Mouse (Mus musculus): ENCODE measurements around the gene Cd1d1. TPM values are rescaled to one million over a fixed set of nuclear protein-coding genes. Genes with fewer than 3 reads are reported as not detected.
"Not testable (repeated sequence)": the region's sequence is repeated elsewhere in the genome, so short reads cannot be mapped to it uniquely, and the experiment has no call there.

Gene Cd1d1
- polyA plus RNA-seq, 1 experiment, result 13.8 TPM

DNA sequence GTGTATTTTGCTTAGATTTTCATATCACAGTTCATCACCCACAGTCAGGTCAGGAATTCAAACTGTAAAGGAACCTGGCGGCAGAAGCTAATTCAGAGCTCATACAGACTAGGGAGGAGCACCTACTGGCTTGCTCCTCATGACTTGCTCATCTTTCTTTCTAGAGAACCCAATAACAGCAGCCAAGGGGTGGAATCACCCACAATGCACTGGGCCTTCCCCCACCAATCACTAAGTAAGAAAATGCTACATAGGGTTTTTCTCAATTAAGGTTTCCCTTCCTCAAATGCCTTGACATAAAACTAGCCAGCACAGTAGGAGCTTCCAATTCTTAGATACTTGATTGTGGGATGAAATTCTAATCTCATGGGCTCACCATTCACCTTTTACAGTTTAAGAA lies 17.8 kb upstream of the Cd1d1 start:
- no peak for DNase-seq
- Histone ChIP-seq H3K27me3 (replicated peaks; ENCODE audit: control insufficient read depth, insufficient read depth, low read length) (no peaks in the 10 kb centered on the region), H3K4me3 (ENCODE audit: insufficient read depth, low read depth, low read length) (no peak overlapping the region), H3K4me1 (ENCODE audit: control insufficient read depth, insufficient read depth, low read length) (no peaks in the 10 kb centered on the region), H3K36me3 (ENCODE audit: control insufficient read depth, insufficient read depth, low read length) (no peaks in the 10 kb centered on the region), H3K27ac (ENCODE audit: insufficient read depth, low read depth, low read length) (no peak overlapping the region)
- 78% methylated on average over 1 of the region's 1 CpGs for WGBS
- no peak for TF ChIP-seq POLR2A (IDR thresholded peaks at IDR 0.05; ENCODE audit: low read depth, low read length)
- TF ChIP-seq CTCF (conservative IDR thresholded peaks at IDR 0.05; ENCODE audit: insufficient read depth, insufficient read length, low read depth, low read length), result no peak

DNA sequence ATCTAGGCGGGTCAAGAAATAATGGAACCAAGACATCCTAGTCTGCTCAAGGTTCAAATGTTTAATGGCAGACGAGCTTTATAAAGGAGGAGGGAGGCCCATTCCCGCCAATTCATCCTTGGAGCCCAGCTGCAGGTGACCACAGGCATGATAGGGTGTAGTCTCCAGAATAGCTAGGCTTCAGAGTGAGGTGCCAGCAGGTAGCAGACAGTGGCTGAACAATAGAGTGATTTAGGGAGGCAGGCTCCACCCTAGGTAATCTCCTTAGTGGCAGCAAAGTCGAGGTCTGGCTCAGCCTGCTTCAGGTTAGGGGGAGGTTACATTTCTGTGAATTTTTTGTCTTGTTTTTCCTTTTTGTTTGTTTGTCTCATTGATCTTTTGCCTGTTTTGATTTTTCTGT lies 16.7 kb upstream of the Cd1d1 start:
- Histone ChIP-seq H3K36me3 (ENCODE audit: control insufficient read depth, insufficient read depth, low read length) (no peaks in the 10 kb centered on the region), H3K27me3 (replicated peaks; ENCODE audit: control insufficient read depth, insufficient read depth, low read length) (no peaks in the 10 kb centered on the region), H3K4me1 (ENCODE audit: control insufficient read depth, insufficient read depth, low read length) (no peaks in the 10 kb centered on the region), H3K27ac (ENCODE audit: insufficient read depth, low read depth, low read length) (no peak overlapping the region), H3K4me3 (ENCODE audit: insufficient read depth, low read depth, low read length) (no peak overlapping the region)
- 66% methylated on average over 4 of the region's 4 CpGs for WGBS
- no peak for DNase-seq
- no peak for TF ChIP-seq POLR2A (IDR thresholded peaks at IDR 0.05; ENCODE audit: low read depth, low read length)
- TF ChIP-seq CTCF (conservative IDR thresholded peaks at IDR 0.05; ENCODE audit: insufficient read depth, insufficient read length, low read depth, low read length), result no peak

DNA sequence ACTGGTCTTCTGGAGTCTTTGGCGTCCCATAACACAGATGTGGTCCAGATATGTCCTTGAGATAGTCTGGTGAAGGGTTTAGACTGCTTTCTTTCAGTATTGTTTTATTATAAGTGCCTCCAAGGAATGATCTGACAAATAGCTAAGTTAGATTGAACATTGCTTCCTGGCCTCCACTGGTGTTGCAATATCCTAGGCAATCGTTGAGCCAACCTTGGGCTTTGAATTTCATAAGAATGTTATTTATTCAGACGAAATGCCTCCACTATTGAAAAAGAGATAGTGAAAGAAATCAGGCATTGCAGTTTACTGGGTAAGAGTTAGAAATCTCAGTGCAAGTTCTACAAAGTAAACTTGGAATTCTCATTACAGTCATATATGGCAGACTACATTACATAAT lies 13.2 kb upstream of the Cd1d1 start:
- DNase-seq; H3K36me3 ChIP-seq (ENCODE audit: control insufficient read depth, insufficient read depth, low read length); H3K4me1 ChIP-seq (ENCODE audit: control insufficient read depth, insufficient read depth, low read length); H3K27ac ChIP-seq (ENCODE audit: insufficient read depth, low read depth, low read length); H3K4me3 ChIP-seq (ENCODE audit: insufficient read depth, low read depth, low read length); H3K27me3 ChIP-seq (replicated peaks; ENCODE audit: control insufficient read depth, insufficient read depth, low read length): not testable (repeated sequence)
- WGBS, result 89% methylated on average over 3 of the region's 3 CpGs

DNA sequence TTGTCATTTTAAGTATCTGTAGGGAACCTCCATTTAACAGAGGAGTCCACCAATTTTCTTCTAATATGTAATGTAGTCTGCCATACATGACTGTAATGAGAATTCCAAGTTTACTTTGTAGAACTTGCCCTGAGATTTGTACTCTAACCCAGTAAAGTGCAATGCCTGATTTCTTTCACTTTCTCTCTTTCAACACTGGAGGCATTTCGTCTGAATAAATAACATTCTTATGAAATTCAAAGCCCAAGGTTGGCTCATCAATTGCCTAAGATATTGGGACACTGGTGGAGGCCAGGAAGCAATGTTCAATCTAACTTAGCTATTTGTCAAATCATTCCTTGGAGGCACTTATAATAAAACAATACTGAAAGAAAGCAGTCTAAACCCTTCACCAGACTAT lies 9.0 kb upstream of the Cd1d1 start:
- not testable (repeated sequence) for DNase-seq; H3K27me3 ChIP-seq (replicated peaks; ENCODE audit: control insufficient read depth, insufficient read depth, low read length); H3K4me1 ChIP-seq (ENCODE audit: control insufficient read depth, insufficient read depth, low read length); H3K27ac ChIP-seq (ENCODE audit: insufficient read depth, low read depth, low read length); H3K36me3 ChIP-seq (ENCODE audit: control insufficient read depth, insufficient read depth, low read length); H3K4me3 ChIP-seq (ENCODE audit: insufficient read depth, low read depth, low read length)
- WGBS, result 75% methylated on average over 1 of the region's 1 CpGs

DNA sequence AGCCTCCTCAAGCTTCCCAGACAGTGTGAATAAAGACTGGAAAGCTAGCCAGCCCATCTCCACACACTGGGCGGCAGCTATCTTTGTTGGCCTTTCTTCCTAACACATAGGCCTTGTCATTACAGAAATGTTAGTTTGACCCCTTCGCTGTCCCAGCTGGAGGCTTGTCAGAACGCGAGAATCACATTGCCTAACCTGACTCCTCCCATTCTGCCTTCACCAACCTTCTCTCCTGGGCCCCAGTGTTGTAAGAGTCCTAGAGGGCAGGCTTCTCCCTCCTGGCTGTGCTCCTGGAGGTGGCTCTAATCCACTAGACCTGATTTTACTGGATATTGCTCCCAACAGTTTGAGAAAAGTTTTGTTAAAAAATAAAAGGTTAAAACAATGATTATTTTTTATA lies 1.4 kb upstream of the Cd1d1 start:
- Histone ChIP-seq H3K27me3 (replicated peaks; ENCODE audit: control insufficient read depth, insufficient read depth, low read length) (no peaks in the 10 kb centered on the region), H3K4me1 (ENCODE audit: control insufficient read depth, insufficient read depth, low read length) (no peaks in the 10 kb centered on the region), H3K27ac (ENCODE audit: insufficient read depth, low read depth, low read length) (no peak overlapping the region), H3K4me3 (ENCODE audit: insufficient read depth, low read depth, low read length) (no peak overlapping the region), H3K36me3 (ENCODE audit: control insufficient read depth, insufficient read depth, low read length) (no peaks in the 10 kb centered on the region)
- DNase-seq, result peak; percentile 22
- TF ChIP-seq POLR2A (IDR thresholded peaks at IDR 0.05; ENCODE audit: low read depth, low read length), result no peak
- no peak for TF ChIP-seq CTCF (conservative IDR thresholded peaks at IDR 0.05; ENCODE audit: insufficient read depth, insufficient read length, low read depth, low read length)
- 45% methylated on average over 4 of the region's 4 CpGs for WGBS

DNA sequence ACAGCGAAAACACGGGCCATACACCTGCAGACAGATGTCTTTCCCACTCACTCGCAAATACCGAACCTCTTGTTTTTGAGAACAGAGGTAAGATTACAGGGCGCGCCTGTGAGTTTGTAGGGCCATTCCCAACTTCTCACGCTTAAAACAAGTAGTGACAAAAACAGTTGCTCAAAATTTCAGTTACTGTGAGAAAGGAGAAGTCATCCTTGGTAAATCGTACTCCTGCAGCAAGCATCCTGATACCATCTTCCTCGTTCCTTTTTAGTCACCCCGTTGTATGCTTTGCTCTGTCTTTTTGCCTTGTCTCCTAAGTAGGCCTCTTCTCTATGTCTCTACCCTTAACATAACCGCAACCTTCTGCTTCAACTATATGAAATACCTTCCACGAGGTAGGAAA lies 810 bp upstream of the Cd1d1 start:
- H3K27me3 ChIP-seq (replicated peaks; ENCODE audit: control insufficient read depth, insufficient read depth, low read length), result no peaks in the 10 kb centered on the region
- no peak for DNase-seq
- TF ChIP-seq POLR2A (IDR thresholded peaks at IDR 0.05; ENCODE audit: low read depth, low read length), result no peak
- TF ChIP-seq CTCF (conservative IDR thresholded peaks at IDR 0.05; ENCODE audit: insufficient read depth, insufficient read length, low read depth, low read length), result no peak
- H3K27ac ChIP-seq (ENCODE audit: insufficient read depth, low read depth, low read length), result no peak overlapping the region
- H3K4me3 ChIP-seq (ENCODE audit: insufficient read depth, low read depth, low read length), result no peak overlapping the region
- 92% methylated on average over 12 of the region's 12 CpGs for WGBS
- H3K36me3 ChIP-seq (ENCODE audit: control insufficient read depth, insufficient read depth, low read length), result no peaks in the 10 kb centered on the region
- H3K4me1 ChIP-seq (ENCODE audit: control insufficient read depth, insufficient read depth, low read length), result no peaks in the 10 kb centered on the region

DNA sequence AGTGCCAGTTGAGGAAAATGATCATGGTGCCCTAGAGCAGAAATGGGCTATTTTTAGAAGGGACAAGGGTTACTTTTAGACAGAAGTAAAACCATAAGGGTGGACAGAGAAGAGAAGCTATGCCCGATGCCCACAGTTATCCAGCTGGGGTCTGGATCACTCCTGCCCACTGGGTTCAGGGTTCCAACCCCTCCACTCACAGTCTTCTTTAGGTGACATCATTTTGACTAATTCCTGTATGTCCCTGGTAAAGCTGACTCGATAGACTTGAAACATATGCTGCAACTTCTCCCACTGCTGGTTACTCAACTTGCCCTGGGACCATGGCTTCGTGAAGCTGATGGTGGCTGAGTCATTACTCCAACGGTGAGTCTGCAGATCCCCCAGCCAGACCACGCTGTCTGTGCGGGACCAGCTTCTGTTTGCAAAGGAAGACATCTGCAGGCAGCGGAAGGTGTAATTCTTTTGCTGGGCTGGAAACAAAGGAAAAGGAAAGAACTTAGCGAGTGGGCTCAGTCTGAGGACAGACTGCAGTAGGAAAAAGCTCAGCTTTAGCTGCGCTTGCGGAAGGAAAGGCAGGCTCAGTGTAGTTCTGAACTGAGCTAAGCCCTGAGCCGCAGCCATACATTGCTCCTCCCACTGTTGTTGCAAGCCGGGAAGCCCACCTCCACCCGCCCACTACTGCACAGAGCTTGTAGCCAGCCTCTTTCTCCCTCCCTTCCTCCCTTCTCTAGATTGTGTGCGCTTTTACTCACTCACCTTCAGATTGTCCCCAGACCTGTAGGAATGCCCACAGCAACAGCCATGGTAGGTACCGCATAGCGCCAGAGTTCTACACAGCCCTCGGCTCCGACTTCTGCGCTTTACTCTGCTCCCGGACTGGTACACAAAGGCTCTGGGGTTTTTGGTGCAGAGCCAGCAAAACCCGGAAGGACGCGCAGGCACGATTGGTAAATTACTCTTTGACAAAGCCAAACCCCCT lies 517 bp downstream of the Cd1d1 start:
- not testable (repeated sequence) for H3K36me3 ChIP-seq (ENCODE audit: control insufficient read depth, insufficient read depth, low read length); H3K4me1 ChIP-seq (ENCODE audit: control insufficient read depth, insufficient read depth, low read length); H3K27me3 ChIP-seq (replicated peaks; ENCODE audit: control insufficient read depth, insufficient read depth, low read length); H3K27ac ChIP-seq (ENCODE audit: insufficient read depth, low read depth, low read length)
- peak overlapping the region; percentile 67 for H3K4me3 ChIP-seq (ENCODE audit: insufficient read depth, low read depth, low read length)
- DNase-seq, result peak; percentile 84
- WGBS, result 5% methylated on average over 24 of the region's 24 CpGs

DNA sequence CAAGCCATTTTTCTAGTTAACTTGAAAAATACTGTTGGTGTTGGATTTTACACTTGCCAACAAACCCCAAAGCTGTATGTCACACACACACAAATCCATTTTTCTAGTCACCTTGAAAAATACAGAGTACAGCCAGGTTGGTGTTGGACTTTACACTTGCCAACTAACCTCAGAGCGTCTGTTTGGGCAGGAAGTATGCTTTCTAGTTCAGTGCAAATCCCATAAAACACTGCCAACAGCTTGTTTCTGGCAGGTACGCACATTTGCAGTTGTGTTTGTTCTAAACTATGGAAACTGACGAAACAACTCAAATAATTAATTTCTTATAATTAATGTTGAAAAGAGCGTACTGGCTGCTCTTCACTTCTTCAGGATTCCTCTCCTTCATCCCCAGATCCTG lies 3.1 kb downstream of the Cd1d1 start:
- Histone ChIP-seq H3K4me1 (ENCODE audit: control insufficient read depth, insufficient read depth, low read length) (no peaks in the 10 kb centered on the region), H3K36me3 (ENCODE audit: control insufficient read depth, insufficient read depth, low read length) (no peaks in the 10 kb centered on the region), H3K27ac (ENCODE audit: insufficient read depth, low read depth, low read length) (no peak overlapping the region), H3K27me3 (replicated peaks; ENCODE audit: control insufficient read depth, insufficient read depth, low read length) (no peaks in the 10 kb centered on the region), H3K4me3 (ENCODE audit: insufficient read depth, low read depth, low read length) (no peak overlapping the region)
- no peak for DNase-seq
- no peak for TF ChIP-seq POLR2A (IDR thresholded peaks at IDR 0.05; ENCODE audit: low read depth, low read length)
- 71% methylated on average over 4 of the region's 4 CpGs for WGBS

All from kidney, adult 2 months (tissue).